Mouse (Mus musculus) MEL (cell line): ENCODE results near the gene Ptx4. TPM values are rescaled to one million over a fixed set of nuclear protein-coding genes. Genes with fewer than 3 reads are reported as not detected.
A peak's percentile ranks its signal among the peaks of the same experiment; 100 is the strongest.

Source experiments
- DNase-seq: peaks from one replicate; pipeline ENCODE4 v3.0.0; 2011; ENCODE audit warnings: low read depth, low spot score
- H3K27ac ChIP-seq: 2 replicates; pipeline ENCODE4 v1.5.1; 2012; ENCODE audit warnings: low read depth, mild to moderate bottlenecking, control low read depth, low read length, moderate library complexity; ENCODE audit not compliant: control insufficient read depth
- H3K27me3 ChIP-seq, 2 experiments: fragments of 150-350 bp in 1 of 2; sonication (generic) in 1 of 2; 2 replicates each; pipeline ENCODE4 v1.6.1; 2012; ENCODE audit warnings: low read length in 2 of 2, mild to moderate bottlenecking in 2 of 2, improper control_type of control experiment in 1 of 2, moderate library complexity in 1 of 2; ENCODE audit not compliant: insufficient read depth in 2 of 2, control insufficient read depth in 1 of 2
- H3K36me3 ChIP-seq, 2 experiments: 2 replicates each; pipeline ENCODE4 v1.6.1; 2012 to 2014; ENCODE audit warnings: low read length in 2 of 2, improper control_type of control experiment in 1 of 2, inconsistent platforms in 1 of 2, mild to moderate bottlenecking in 1 of 2; ENCODE audit not compliant: insufficient read depth in 2 of 2, control insufficient read depth in 1 of 2
- H3K4me1 ChIP-seq, 2 experiments: fragments of 150-350 bp in 1 of 2; sonication (generic) in 1 of 2; 2 replicates each; pipeline ENCODE4 v1.6.1; 2012; ENCODE audit warnings: low read length in 2 of 2, improper control_type of control experiment in 1 of 2, mild to moderate bottlenecking in 1 of 2; ENCODE audit not compliant: insufficient read depth in 2 of 2, control insufficient read depth in 1 of 2
- H3K4me3 ChIP-seq, 2 experiments: fragments of 150-350 bp in 1 of 2; sonication (generic) in 1 of 2; 2 replicates each; pipeline ENCODE4 v1.5.1; 2012; ENCODE audit warnings: low read depth in 2 of 2, low read length in 2 of 2, mild to moderate bottlenecking in 2 of 2, moderate library complexity in 2 of 2, control low read depth in 1 of 2, improper control_type of control experiment in 1 of 2; ENCODE audit not compliant: control insufficient read depth in 1 of 2, insufficient read depth in 1 of 2
- H3K79me2 ChIP-seq: 2 replicates; pipeline ENCODE4 v1.6.1; 2012; ENCODE audit warnings: mild to moderate bottlenecking, low read length, moderate library complexity; ENCODE audit not compliant: control insufficient read depth, poor library complexity, insufficient read depth
- H3K9ac ChIP-seq: 2 replicates; pipeline ENCODE4 v1.6.1; 2012; ENCODE audit warnings: low read depth, mild to moderate bottlenecking, control low read depth, low read length, moderate library complexity; ENCODE audit not compliant: control insufficient read depth, poor library complexity, severe bottlenecking
- H3K9me3 ChIP-seq: fragments of 150-350 bp; sonication (generic); replicated peaks from 2 replicates; pipeline ENCODE4 v1.6.1; 2012; ENCODE audit warnings: mild to moderate bottlenecking, low read length, improper control_type of control experiment, moderate library complexity; ENCODE audit not compliant: insufficient read depth
- CHD1 ChIP-seq: IDR thresholded peaks from 2 replicates; pipeline ENCODE4 v1.6.1; 2012; ENCODE audit warnings: low read depth, mild to moderate bottlenecking, inconsistent platforms, low read length, improper control_type of control experiment
- CHD2 ChIP-seq: IDR thresholded peaks from 2 replicates; pipeline ENCODE4 v1.6.1; 2011; ENCODE audit warnings: low read length, improper control_type of control experiment
- CTCF ChIP-seq, 3 experiments: IDR thresholded peaks in 2 of 3; conservative IDR thresholded peaks in 1 of 3; 2 replicates each; pipeline ENCODE4 v1.5.1; 2011 to 2012; ENCODE audit warnings: low read length in 3 of 3, low read depth in 2 of 3, mild to moderate bottlenecking in 2 of 3, improper control_type of control experiment in 1 of 3, inconsistent platforms in 1 of 3, mixed read lengths in 1 of 3, moderate library complexity in 1 of 3; ENCODE audit not compliant: control insufficient read depth in 1 of 3, insufficient read depth in 1 of 3, poor library complexity in 1 of 3, severe bottlenecking in 1 of 3
- E2F4 ChIP-seq: IDR thresholded peaks from 2 replicates; pipeline ENCODE4 v1.6.1; 2011; ENCODE audit warnings: low read depth, low read length, improper control_type of control experiment, borderline replicate concordance
- EP300 ChIP-seq, 2 experiments: IDR thresholded peaks; 2 replicates each; pipeline ENCODE4 v1.6.1; 2011; ENCODE audit warnings: improper control_type of control experiment in 2 of 2, low read length in 2 of 2, low read depth in 1 of 2, mild to moderate bottlenecking in 1 of 2
- GATA1 ChIP-seq: IDR thresholded peaks from 2 replicates; pipeline ENCODE4 v1.6.1; 2011; ENCODE audit warnings: low read depth, low read length, improper control_type of control experiment
- HCFC1 ChIP-seq: IDR thresholded peaks from 2 replicates; pipeline ENCODE4 v1.6.1; 2012; ENCODE audit warnings: low read depth, mild to moderate bottlenecking, inconsistent platforms, low read length, improper control_type of control experiment, moderate library complexity
- JUND ChIP-seq: IDR thresholded peaks from 2 replicates; pipeline ENCODE4 v1.6.1; 2011; ENCODE audit warnings: low read depth, mild to moderate bottlenecking, improper control_type of control experiment, low read length
- MAX ChIP-seq: IDR thresholded peaks from 2 replicates; pipeline ENCODE4 v1.6.1; 2011; ENCODE audit warnings: low read length, improper control_type of control experiment
- MAZ ChIP-seq: IDR thresholded peaks from 2 replicates; pipeline ENCODE4 v1.6.1; 2012; ENCODE audit warnings: low read depth, mild to moderate bottlenecking, inconsistent platforms, low read length, improper control_type of control experiment
- MEF2A ChIP-seq: IDR thresholded peaks from 2 replicates; pipeline ENCODE4 v1.6.1; 2014; ENCODE audit warnings: low read depth, mild to moderate bottlenecking, inconsistent platforms, low read length, improper control_type of control experiment; ENCODE audit not compliant: poor library complexity, insufficient replicate concordance, severe bottlenecking; ENCODE audit errors: extremely low read depth
- MXI1 ChIP-seq: IDR thresholded peaks from 2 replicates; pipeline ENCODE4 v1.6.1; 2011; ENCODE audit warnings: mild to moderate bottlenecking, low read depth, low read length, improper control_type of control experiment
- NELFE ChIP-seq: IDR thresholded peaks from 2 replicates; pipeline ENCODE4 v1.6.1; 2011; ENCODE audit warnings: low read depth, low read length, improper control_type of control experiment
- POLR2A ChIP-seq, 2 experiments: IDR thresholded peaks; 2 replicates each; pipeline ENCODE4 v1.6.1; 2011 to 2012; ENCODE audit warnings: low read length in 2 of 2, mild to moderate bottlenecking in 2 of 2, control low read depth in 1 of 2, improper control_type of control experiment in 1 of 2, low read depth in 1 of 2, moderate library complexity in 1 of 2; ENCODE audit not compliant: control insufficient read depth in 1 of 2, insufficient read depth in 1 of 2, poor library complexity in 1 of 2
- POLR2AphosphoS2 ChIP-seq: IDR thresholded peaks from 2 replicates; pipeline ENCODE4 v1.6.1; 2011; ENCODE audit warnings: low read length, improper control_type of control experiment
- SIN3A ChIP-seq: IDR thresholded peaks from 2 replicates; pipeline ENCODE4 v1.6.1; 2012; ENCODE audit warnings: low read length, improper control_type of control experiment, inconsistent platforms
- SMC3 ChIP-seq: IDR thresholded peaks from 2 replicates; pipeline ENCODE4 v1.6.1; 2011; ENCODE audit warnings: low read depth, low read length, improper control_type of control experiment
- TAL1 ChIP-seq: IDR thresholded peaks from 2 replicates; pipeline ENCODE4 v1.6.1; 2012; ENCODE audit warnings: mild to moderate bottlenecking, inconsistent platforms, low read length, moderate library complexity, mixed read lengths
- UBTF ChIP-seq: IDR thresholded peaks from 2 replicates; pipeline ENCODE4 v1.6.1; 2012; ENCODE audit warnings: low read depth, mild to moderate bottlenecking, inconsistent platforms, low read length, improper control_type of control experiment, moderate library complexity, borderline replicate concordance; ENCODE audit not compliant: insufficient read depth
- USF1 ChIP-seq: IDR thresholded peaks from 2 replicates; pipeline ENCODE4 v1.6.1; 2014; ENCODE audit warnings: low read depth, mild to moderate bottlenecking, inconsistent platforms, low read length, improper control_type of control experiment, moderate library complexity
- USF2 ChIP-seq, 2 experiments: IDR thresholded peaks; 2 replicates each; pipeline ENCODE4 v1.6.1; 2011 to 2012; ENCODE audit warnings: improper control_type of control experiment in 2 of 2, low read length in 2 of 2, borderline replicate concordance in 1 of 2, inconsistent platforms in 1 of 2, low read depth in 1 of 2, mild to moderate bottlenecking in 1 of 2; ENCODE audit not compliant: insufficient read depth in 1 of 2
- ZC3H11A ChIP-seq: IDR thresholded peaks from 2 replicates; pipeline ENCODE4 v1.6.1; 2012; ENCODE audit warnings: low read depth, mild to moderate bottlenecking, inconsistent platforms, low read length, improper control_type of control experiment
- ZMIZ1 ChIP-seq: IDR thresholded peaks from 2 replicates; pipeline ENCODE4 v1.6.1; 2012; ENCODE audit warnings: low read depth, mild to moderate bottlenecking, inconsistent platforms, low read length, improper control_type of control experiment, moderate library complexity
- ZNF384 ChIP-seq: IDR thresholded peaks from 2 replicates; pipeline ENCODE4 v1.6.1; 2012; ENCODE audit warnings: low read depth, mild to moderate bottlenecking, inconsistent platforms, low read length, improper control_type of control experiment
- polyA plus RNA-seq, 2 experiments: library from polyadenylated mRNA; stranded (reverse) in 1 of 2; unstranded in 1 of 2; fragments of >175 nt in 1 of 2; fragments of >200 nt in 1 of 2; gene quantifications; 2 replicates each; pipeline versions ENCODE4 v1.2.1 to v1.2.4; 2012; ENCODE audit warnings: low replicate concordance in 2 of 2, low read depth in 1 of 2; ENCODE audit not compliant: insufficient read length in 2 of 2, insufficient read depth in 1 of 2, missing spikeins in 1 of 2
- total RNA-seq: library from RNA; depleted of rRNA; stranded (reverse); fragments of 300-350 nt; gene quantifications from 2 replicates; pipeline ENCODE4 v1.2.3, GENCODE M21; 2012

The Ptx4 gene
- total and polyA plus RNA-seq, 3 experiments, result not detected

GRCm38 (mm10) chr17:25107786-25108185 is 12.8 kb upstream of the Ptx4 start:
- Histone ChIP-seq H3K27ac (no peak overlapping the region), H3K36me3 (peaks cover 0 to 2% of the 10 kb centered on the region in 2 experiments; a peak in 1 of 4 replicates), H3K4me3 (no peak overlapping the region), H3K79me2 (no peaks in the 10 kb centered on the region), H3K4me1 (no peaks in the 10 kb centered on the region), H3K9ac (no peak overlapping the region), H3K27me3 (no peaks in the 10 kb centered on the region), H3K9me3 (no peaks in the 10 kb centered on the region)
- no peak for DNase-seq
- TF ChIP-seq ZNF384, result no peak
- no peak for TF ChIP-seq NELFE
- TF ChIP-seq MAZ, result no peak
- no peak for TF ChIP-seq UBTF
- no peak for TF ChIP-seq POLR2A (IDR thresholded peaks at IDR 0.05; ENCODE audit: control insufficient read depth in 1 of 2, insufficient read depth in 1 of 2, low read depth in 1 of 2, low read length in 2 of 2, poor library complexity in 1 of 2)

GRCm38 (mm10) chr17:25109578-25109977 is 11.0 kb upstream of the Ptx4 start:
- DNase-seq, result peak; percentile 43
- peaks cover 1 to 2% of the 10 kb centered on the region in 2 experiments; a peak in 3 of 4 replicates for H3K36me3 ChIP-seq

GRCm38 (mm10) chr17:25110590-25110989 is 10.0 kb upstream of the Ptx4 start:
- H3K79me2 ChIP-seq, result peaks cover 11% of the 10 kb centered on the region
- no peak overlapping the region for H3K27ac ChIP-seq
- TF ChIP-seq POLR2AphosphoS2 (no peak), CHD2 (no peak), USF2 (IDR thresholded peaks at IDR 0.05; ENCODE audit: borderline replicate concordance in 1 of 2, insufficient read depth in 1 of 2, low read depth in 1 of 2, low read length in 2 of 2) (no peak), MAX (no peak), CHD1 (no peak), GATA1 (no peak), TAL1 (no peak), SMC3 (no peak), POLR2A (IDR thresholded peaks at IDR 0.05; ENCODE audit: control insufficient read depth in 1 of 2, insufficient read depth in 1 of 2, low read depth in 1 of 2, low read length in 2 of 2, poor library complexity in 1 of 2) (no peak), HCFC1 (no peak)
- no peaks in the 10 kb centered on the region for H3K27me3 ChIP-seq
- no peak overlapping the region for H3K9ac ChIP-seq
- DNase-seq, result no peak
- H3K9me3 ChIP-seq, result no peaks in the 10 kb centered on the region
- H3K36me3 ChIP-seq, result peaks cover 2 to 4% of the 10 kb centered on the region in 2 experiments; a peak in 3 of 4 replicates
- H3K4me3 ChIP-seq, result no peak overlapping the region
- H3K4me1 ChIP-seq, result peaks cover 0 to 6% of the 10 kb centered on the region in 2 experiments; a peak in 2 of 4 replicates

More at GRCm38 (mm10) chr17:25109578-25109977, 11.0 kb upstream of the Ptx4 start:
- Histone ChIP-seq H3K9ac (no peak overlapping the region), H3K27ac (no peak overlapping the region), H3K4me3 (no peak overlapping the region), H3K9me3 (no peaks in the 10 kb centered on the region), H3K79me2 (peaks cover 3% of the 10 kb centered on the region)
- no peak for TF ChIP-seq E2F4
- TF ChIP-seq POLR2A (IDR thresholded peaks at IDR 0.05; ENCODE audit: control insufficient read depth in 1 of 2, insufficient read depth in 1 of 2, low read depth in 1 of 2, low read length in 2 of 2, poor library complexity in 1 of 2), result no peak
- TF ChIP-seq EP300 (IDR thresholded peaks at IDR 0.05; ENCODE audit: low read depth in 1 of 2, low read length in 2 of 2), result no peak
- no peak for TF ChIP-seq ZNF384
- TF ChIP-seq JUND, result no peak
- peak; percentile 26; the same call in 1 of the 2 replicates for TF ChIP-seq SMC3
- no peak for TF ChIP-seq MEF2A
- TF ChIP-seq SIN3A, result no peak
- TF ChIP-seq USF2 (IDR thresholded peaks at IDR 0.05; ENCODE audit: borderline replicate concordance in 1 of 2, insufficient read depth in 1 of 2, low read depth in 1 of 2, low read length in 2 of 2), result no peak
- TF ChIP-seq USF1, result no peak
- TF ChIP-seq ZMIZ1, result no peak
- peak; percentile 35 to 51 (median 36) for TF ChIP-seq CTCF (IDR thresholded peaks at IDR 0.05 in 2 of 3, conservative IDR thresholded peaks at IDR 0.05 in 1 of 3; ENCODE audit: control insufficient read depth in 1 of 3, insufficient read depth in 1 of 3, low read depth in 2 of 3, low read length in 3 of 3, poor library complexity in 1 of 3, severe bottlenecking in 1 of 3)
- no peak for TF ChIP-seq MAZ
- no peak for TF ChIP-seq MXI1
- TF ChIP-seq ZC3H11A, result no peak
- TF ChIP-seq, all 39 proteins: peak for 2
- Histone ChIP-seq H3K27me3 (no peaks in the 10 kb centered on the region), H3K4me1 (peaks cover 0 to under 1% of the 10 kb centered on the region in 2 experiments; a peak in 2 of 4 replicates)
